Mouse (Mus musculus): ENCODE measurements around the gene Spg7. TPM values are rescaled to one million over a fixed set of nuclear protein-coding genes. Genes with fewer than 3 reads are reported as not detected.
A peak's percentile ranks its signal among the peaks of the same experiment; 100 is the strongest.

Spg7 gene
- total and polyA plus RNA-seq, 3 experiments = 74.4 to 113 (median 88.2) TPM

- H3K27me3 ChIP-seq (ENCODE audit: control insufficient read depth, insufficient read depth, low read length) = no peaks in the 10 kb centered on the region
- H3K79me2 ChIP-seq (replicated peaks; ENCODE audit: control insufficient read depth, insufficient read depth, low read length) = peaks cover 9% of the 10 kb centered on the region
- no peak overlapping the region for H3K4me3 ChIP-seq
- peak overlapping the region; percentile 32; the same call in 1 of the 2 replicates for H3K27ac ChIP-seq
- H3K36me3 ChIP-seq (ENCODE audit: control insufficient read depth, insufficient read depth, low read length) = peaks cover 39% of the 10 kb centered on the region
- peaks cover 19% of the 10 kb centered on the region for H3K4me1 ChIP-seq (ENCODE audit: control insufficient read depth, insufficient read depth, low read length)
- WGBS = 3% methylated on average over 2 of the region's 2 CpGs
- no peak for TF ChIP-seq EP300 (IDR thresholded peaks at IDR 0.05; ENCODE audit: insufficient read depth, low read depth, low read length)
- TF ChIP-seq CTCF (IDR thresholded peaks at IDR 0.05) = no peak
- TF ChIP-seq POLR2A (IDR thresholded peaks at IDR 0.05; ENCODE audit: insufficient read depth, low read depth, low read length) = no peak
- intact Hi-C loops (cut with DNase I) = no loop called here
- no peak overlapping the region for H3K9ac ChIP-seq (ENCODE audit: low read depth, low read length)
- DNase-seq = no peak
Observed at GRCm38 (mm10) chr8:123038351-123038750, 24.4 kb upstream of the Spg7 start.

DNA sequence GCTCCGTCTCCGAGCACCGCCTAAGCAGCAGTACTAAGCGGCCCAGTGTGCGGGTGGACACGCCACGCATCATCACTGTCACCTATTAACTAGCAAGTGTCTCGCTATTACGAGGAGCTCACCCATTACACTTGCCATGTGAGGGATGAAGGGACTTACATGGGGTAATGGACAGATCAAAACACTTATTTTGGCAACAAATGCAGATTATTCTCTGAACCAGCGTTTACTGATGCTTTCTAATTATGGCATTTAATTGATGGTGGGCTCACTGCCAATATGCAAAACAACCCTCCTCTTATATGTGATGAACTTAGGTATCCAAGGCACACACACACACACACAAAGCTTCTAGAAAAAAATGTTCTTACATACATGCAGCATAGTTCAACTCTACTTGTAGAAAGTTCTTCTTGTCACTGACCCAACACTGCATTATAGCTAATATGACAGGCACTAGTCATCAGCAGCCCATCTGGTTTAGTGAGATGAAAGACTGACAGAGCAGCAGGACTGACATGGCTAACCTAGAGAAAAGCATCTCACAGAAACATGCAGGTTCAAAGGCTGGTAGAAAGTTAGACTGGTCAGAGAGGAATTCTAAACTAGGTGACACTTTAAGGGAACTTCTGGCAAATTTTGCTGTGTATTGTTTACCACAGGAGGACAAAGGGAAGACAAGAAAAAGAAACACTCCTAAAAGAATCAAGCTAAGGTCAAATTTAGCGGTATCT, 23.2 kb upstream of the Spg7 start:
- Histone ChIP-seq H3K27me3 (ENCODE audit: control insufficient read depth, insufficient read depth, low read length) (no peaks in the 10 kb centered on the region), H3K79me2 (replicated peaks; ENCODE audit: control insufficient read depth, insufficient read depth, low read length) (peaks cover 7% of the 10 kb centered on the region), H3K36me3 (ENCODE audit: control insufficient read depth, insufficient read depth, low read length) (peaks cover 37% of the 10 kb centered on the region), H3K27ac (no peak overlapping the region), H3K4me1 (ENCODE audit: control insufficient read depth, insufficient read depth, low read length) (peaks cover 18% of the 10 kb centered on the region), H3K4me3 (no peak overlapping the region; the same call in 1 of the 2 replicates), H3K9ac (ENCODE audit: low read depth, low read length) (no peak overlapping the region)
- 63% methylated on average over 11 of the region's 11 CpGs for WGBS
- DNase-seq = no peak
- TF ChIP-seq CTCF (IDR thresholded peaks at IDR 0.05) = no peak
- TF ChIP-seq EP300 (IDR thresholded peaks at IDR 0.05; ENCODE audit: insufficient read depth, low read depth, low read length) = no peak
- TF ChIP-seq POLR2A (IDR thresholded peaks at IDR 0.05; ENCODE audit: insufficient read depth, low read depth, low read length) = no peak
- intact Hi-C loops (cut with DNase I) = no loop called here

GRCm38 (mm10) chr8:123040110-123040650, 22.6 kb upstream of the Spg7 start:
- Histone ChIP-seq H3K27ac (peak overlapping the region; percentile 94; the same call in 1 of the 2 replicates), H3K79me2 (replicated peaks; ENCODE audit: control insufficient read depth, insufficient read depth, low read length) (peaks cover 7% of the 10 kb centered on the region), H3K4me1 (ENCODE audit: control insufficient read depth, insufficient read depth, low read length) (peaks cover 16% of the 10 kb centered on the region), H3K9ac (ENCODE audit: low read depth, low read length) (no peak overlapping the region; the same call in 1 of the 2 replicates), H3K4me3 (peak overlapping the region; percentile 90; the same call in 1 of the 2 replicates), H3K27me3 (ENCODE audit: control insufficient read depth, insufficient read depth, low read length) (no peaks in the 10 kb centered on the region), H3K36me3 (ENCODE audit: control insufficient read depth, insufficient read depth, low read length) (peaks cover 31% of the 10 kb centered on the region)
- intact Hi-C loops (cut with DNase I) = no loop called here
- WGBS = 14% methylated on average over 4 of the region's 4 CpGs
- TF ChIP-seq CTCF (IDR thresholded peaks at IDR 0.05) = no peak
- TF ChIP-seq EP300 (IDR thresholded peaks at IDR 0.05; ENCODE audit: insufficient read depth, low read depth, low read length) = no peak
- no peak for TF ChIP-seq POLR2A (IDR thresholded peaks at IDR 0.05; ENCODE audit: insufficient read depth, low read depth, low read length)
- no peak for DNase-seq

DNA sequence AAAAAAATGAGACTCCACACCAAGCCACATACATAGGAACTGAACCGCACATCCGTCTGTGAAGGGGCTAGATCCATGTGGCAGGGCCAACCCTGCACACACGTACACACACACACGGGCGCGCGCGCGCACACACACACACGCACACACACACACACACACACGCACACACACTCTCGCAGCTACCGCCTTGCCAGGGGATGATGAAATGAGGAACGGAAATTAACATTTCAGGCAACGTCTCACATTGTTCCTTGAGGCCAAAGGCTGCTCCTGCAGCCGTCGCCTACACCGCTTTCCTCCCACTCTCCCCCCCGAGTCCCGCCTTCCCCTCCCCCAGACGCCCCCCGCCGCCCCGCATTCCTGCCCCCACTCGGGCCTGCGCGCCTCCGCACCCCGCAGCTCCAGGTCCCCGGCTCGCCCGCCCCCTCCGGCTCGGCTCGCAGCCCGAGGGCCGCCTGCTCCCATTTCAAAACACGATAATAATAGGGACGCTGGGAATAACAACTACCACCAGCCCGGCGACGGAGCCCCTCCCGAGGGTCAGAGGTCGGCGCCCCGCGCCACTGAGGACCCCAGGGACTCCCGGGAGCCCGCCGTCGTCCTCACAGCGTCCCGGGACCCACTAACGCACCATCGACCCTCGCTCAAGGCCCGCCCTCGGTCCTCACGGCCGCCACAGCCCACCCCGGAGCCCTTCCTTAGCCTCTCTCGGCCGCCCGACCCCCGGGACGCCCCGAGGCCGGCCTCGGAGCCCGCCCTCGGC, 21.6 kb upstream of the Spg7 start:
- peak; percentile 40; the same call in 1 of the 2 replicates for TF ChIP-seq POLR2A (IDR thresholded peaks at IDR 0.05; ENCODE audit: insufficient read depth, low read depth, low read length)
- peak; percentile 67; the same call in 1 of the 2 replicates for TF ChIP-seq EP300 (IDR thresholded peaks at IDR 0.05; ENCODE audit: insufficient read depth, low read depth, low read length)
- peak; percentile 27 for TF ChIP-seq CTCF (IDR thresholded peaks at IDR 0.05)
- H3K4me1 ChIP-seq (ENCODE audit: control insufficient read depth, insufficient read depth, low read length) = peaks cover 14% of the 10 kb centered on the region
- peak overlapping the region; percentile 89 for H3K9ac ChIP-seq (ENCODE audit: low read depth, low read length)
- peaks cover 26% of the 10 kb centered on the region for H3K36me3 ChIP-seq (ENCODE audit: control insufficient read depth, insufficient read depth, low read length)
- intact Hi-C loops (cut with DNase I) = no loop called here
- peaks cover 4% of the 10 kb centered on the region for H3K79me2 ChIP-seq (replicated peaks; ENCODE audit: control insufficient read depth, insufficient read depth, low read length)
- no peaks in the 10 kb centered on the region for H3K27me3 ChIP-seq (ENCODE audit: control insufficient read depth, insufficient read depth, low read length)
- H3K4me3 ChIP-seq = peak overlapping the region; percentile 90
- 1% methylated on average over 64 of the region's 71 CpGs for WGBS
- H3K27ac ChIP-seq = peak overlapping the region; percentile 94
- peak; percentile 76 to 78 for DNase-seq

DNA sequence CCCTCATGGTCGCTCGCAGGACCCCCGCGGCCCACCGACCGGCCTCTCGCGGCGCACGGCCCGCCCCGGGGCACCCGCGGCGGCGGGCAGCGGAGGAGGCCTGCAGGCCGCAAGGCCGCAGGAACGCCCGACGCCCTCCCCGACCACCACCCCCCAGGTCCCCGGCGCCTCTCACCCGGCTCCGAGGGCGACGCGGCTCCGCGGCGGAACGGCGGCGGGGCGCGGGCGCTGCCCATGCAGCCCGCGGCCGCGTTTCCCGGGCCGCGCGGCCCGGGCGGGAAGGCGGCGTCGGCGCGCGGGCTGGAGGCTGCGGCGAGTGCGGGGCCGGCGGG, 21.0 kb upstream of the Spg7 start:
- H3K4me1 ChIP-seq (ENCODE audit: control insufficient read depth, insufficient read depth, low read length) = peaks cover 12% of the 10 kb centered on the region
- H3K79me2 ChIP-seq (replicated peaks; ENCODE audit: control insufficient read depth, insufficient read depth, low read length) = peaks cover 3% of the 10 kb centered on the region
- H3K36me3 ChIP-seq (ENCODE audit: control insufficient read depth, insufficient read depth, low read length) = peaks cover 24% of the 10 kb centered on the region
- H3K27me3 ChIP-seq (ENCODE audit: control insufficient read depth, insufficient read depth, low read length) = no peaks in the 10 kb centered on the region
- intact Hi-C loops (cut with DNase I) = loop anchor here (1.0 to 2.0 kb wide), 3 partner anchors 24 to 135 kb away; no protein-coding TSS in a partner anchor
- H3K4me3 ChIP-seq = peak overlapping the region; percentile 90
- peak in 1 of 2 experiments; percentile 71 for DNase-seq
- H3K27ac ChIP-seq = peak overlapping the region; percentile 94
- peak overlapping the region; percentile 89 for H3K9ac ChIP-seq (ENCODE audit: low read depth, low read length)
- TF ChIP-seq CTCF (IDR thresholded peaks at IDR 0.05) = no peak
- TF ChIP-seq EP300 (IDR thresholded peaks at IDR 0.05; ENCODE audit: insufficient read depth, low read depth, low read length) = no peak
- no peak for TF ChIP-seq POLR2A (IDR thresholded peaks at IDR 0.05; ENCODE audit: insufficient read depth, low read depth, low read length)
- WGBS = 1% methylated on average over 41 of the region's 60 CpGs

All from heart, adult 2 months (tissue).